Mouse (Mus musculus) ES-Bruce4 (cell line): ENCODE measurements at regions not wholly inside any gene's neighbourhood (a gene's known extent, or its start where the extent isn't known, plus 50 kb on each side); places are given as distances from the start of the nearest gene placed in this dataset.

ENCODE experiments used
- H3K27ac ChIP-seq: 2 replicates; pipeline ENCODE4 v1.5.1; 2012; ENCODE audit warnings: low read length, inconsistent platforms; ENCODE audit not compliant: insufficient read depth
- H3K27me3 ChIP-seq: 2 replicates; pipeline ENCODE4 v1.6.1; 2012; ENCODE audit warnings: mild to moderate bottlenecking, low read length, inconsistent platforms; ENCODE audit not compliant: control insufficient read depth, poor library complexity, insufficient read depth, severe bottlenecking
- H3K36me3 ChIP-seq: 2 replicates; pipeline ENCODE4 v1.6.1; 2012; ENCODE audit warnings: inconsistent platforms, mild to moderate bottlenecking, low read length, moderate library complexity; ENCODE audit not compliant: control insufficient read depth, poor library complexity, insufficient read depth, severe bottlenecking
- H3K4me1 ChIP-seq: one replicate; pipeline ENCODE4 v1.8.1; 2011; ENCODE audit warnings: low read length; ENCODE audit not compliant: control insufficient read depth, insufficient read depth
- H3K4me3 ChIP-seq: 2 replicates; pipeline ENCODE4 v1.5.1; 2011; ENCODE audit warnings: low read depth, mild to moderate bottlenecking, low read length
- H3K9ac ChIP-seq: 2 replicates; pipeline ENCODE4 v1.6.1; 2012; ENCODE audit warnings: low read depth, mild to moderate bottlenecking, inconsistent platforms; ENCODE audit not compliant: poor library complexity, severe bottlenecking
- H3K9me3 ChIP-seq: replicated peaks from 2 replicates; pipeline ENCODE4 v1.6.1; 2012; ENCODE audit warnings: mild to moderate bottlenecking, low read length, inconsistent platforms; ENCODE audit not compliant: control insufficient read depth, poor library complexity, insufficient read depth, severe bottlenecking
- CTCF ChIP-seq: IDR thresholded peaks from one replicate; pipeline ENCODE4 v1.8.1; 2011; ENCODE audit warnings: low read depth, low read length
- EP300 ChIP-seq: IDR thresholded peaks from 2 replicates; pipeline ENCODE4 v1.6.1; 2011; ENCODE audit warnings: low read depth, low read length; ENCODE audit not compliant: insufficient read depth
- POLR2A ChIP-seq: IDR thresholded peaks from one replicate; pipeline ENCODE4 v1.8.1; 2011; ENCODE audit warnings: low read length; ENCODE audit not compliant: insufficient read depth

GRCm38 (mm10) chr3:101519551-101519950 is 84.9 kb downstream of the Atp1a1 start:
- Histone ChIP-seq H3K27me3 (no peaks in the 10 kb centered on the region), H3K36me3 (no peaks in the 10 kb centered on the region), H3K9ac (no peak overlapping the region), H3K9me3 (no peaks in the 10 kb centered on the region), H3K27ac (no peak overlapping the region), H3K4me3 (no peak overlapping the region), H3K4me1 (peaks cover 11% of the 10 kb centered on the region)
- TF ChIP-seq EP300 = no peak
- no peak for TF ChIP-seq POLR2A
- TF ChIP-seq CTCF = no peak

GRCm38 (mm10) chr3:101518810-101519209 is 85.7 kb downstream of the Atp1a1 start:
- Histone ChIP-seq H3K9me3 (no peaks in the 10 kb centered on the region), H3K9ac (no peak overlapping the region), H3K4me1 (peaks cover 11% of the 10 kb centered on the region), H3K27ac (no peak overlapping the region), H3K4me3 (no peak overlapping the region), H3K27me3 (no peaks in the 10 kb centered on the region), H3K36me3 (no peaks in the 10 kb centered on the region)
- TF ChIP-seq POLR2A = no peak
- TF ChIP-seq EP300 = no peak
- no peak for TF ChIP-seq CTCF

DNA sequence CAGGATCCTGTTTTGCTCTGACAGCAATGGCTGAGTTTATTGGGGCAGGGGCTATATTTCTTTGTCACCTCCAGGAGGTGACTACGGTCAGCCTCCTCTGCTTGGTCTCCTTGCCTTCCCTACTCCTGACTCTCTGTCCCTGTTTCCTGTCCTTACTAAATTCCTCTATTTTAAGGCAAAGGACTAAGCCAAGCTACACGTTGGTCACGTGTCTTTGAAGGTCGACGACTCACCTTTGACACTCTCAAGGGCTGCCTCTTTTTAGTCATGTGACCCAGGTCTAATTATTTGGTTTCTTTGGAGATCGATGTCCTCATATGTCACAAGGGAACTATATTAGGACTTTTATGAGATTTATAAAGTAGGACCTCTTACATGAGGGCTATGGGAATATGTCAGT is 86.9 kb downstream of the Atp1a1 start:
- Histone ChIP-seq H3K36me3 (no peaks in the 10 kb centered on the region), H3K4me3 (no peak overlapping the region), H3K9me3 (no peaks in the 10 kb centered on the region), H3K9ac (no peak overlapping the region), H3K27me3 (no peaks in the 10 kb centered on the region), H3K4me1 (peaks cover 11% of the 10 kb centered on the region), H3K27ac (peak overlapping the region; percentile 31; the same call in 1 of the 2 replicates)
- TF ChIP-seq POLR2A (no peak), EP300 (no peak), CTCF (no peak)

DNA sequence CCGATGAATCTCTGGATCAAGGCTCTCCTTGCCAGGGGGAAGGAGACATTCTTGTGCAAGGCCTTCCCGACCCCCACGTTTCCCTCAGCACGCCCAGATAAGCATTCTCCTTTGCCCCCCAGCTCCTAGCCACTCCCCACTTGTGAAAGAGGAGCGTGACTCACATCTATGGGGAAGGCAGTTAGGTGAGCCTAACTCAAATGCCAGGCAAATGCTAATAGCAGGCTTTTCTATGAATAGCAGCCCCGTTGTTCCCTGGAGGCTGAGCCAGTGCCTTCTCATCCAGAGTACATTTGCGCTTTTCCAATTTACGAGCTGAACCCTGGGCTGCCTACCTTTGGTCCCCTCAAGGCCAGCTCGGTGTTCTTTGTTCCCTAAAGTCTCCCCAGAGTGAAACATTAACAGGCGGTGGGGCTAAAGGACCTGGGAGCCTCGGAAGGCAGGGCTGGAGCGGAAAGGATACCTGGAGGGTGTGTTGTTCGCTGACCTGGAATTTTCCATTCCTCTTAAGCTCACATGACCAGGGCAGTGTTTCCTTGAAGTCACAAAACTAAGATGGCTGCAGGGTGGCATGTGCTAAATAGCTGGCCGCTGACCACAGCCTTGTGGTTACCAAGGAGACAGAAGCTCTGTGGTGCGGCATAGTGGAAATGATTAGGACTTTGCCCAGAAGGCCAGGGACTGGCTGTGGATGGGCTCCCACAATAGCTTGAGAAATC is 87.5 kb downstream of the Atp1a1 start:
- H3K9ac ChIP-seq = no peak overlapping the region

GRCm38 (mm10) chr3:101515566-101515965 is 88.9 kb downstream of the Atp1a1 start:
- H3K27me3 ChIP-seq = no peaks in the 10 kb centered on the region
- TF ChIP-seq EP300 (no peak), CTCF (no peak), POLR2A (no peak)
- no peak overlapping the region for H3K27ac ChIP-seq
- no peaks in the 10 kb centered on the region for H3K9me3 ChIP-seq
- H3K36me3 ChIP-seq = no peaks in the 10 kb centered on the region
- no peak overlapping the region for H3K9ac ChIP-seq
- H3K4me3 ChIP-seq = no peak overlapping the region
- H3K4me1 ChIP-seq = peaks cover 11% of the 10 kb centered on the region

More for the DNA sequence above, 87.5 kb downstream of the Atp1a1 start:
- H3K4me3 ChIP-seq = no peak overlapping the region
- no peaks in the 10 kb centered on the region for H3K27me3 ChIP-seq
- TF ChIP-seq CTCF (no peak), EP300 (peak; percentile 86), POLR2A (no peak)
- no peaks in the 10 kb centered on the region for H3K9me3 ChIP-seq
- H3K27ac ChIP-seq = peak overlapping the region; percentile 31; the same call in 1 of the 2 replicates
- peaks cover 11% of the 10 kb centered on the region for H3K4me1 ChIP-seq
- no peaks in the 10 kb centered on the region for H3K36me3 ChIP-seq

GRCm38 (mm10) chr3:101513611-101514311 is 90.7 kb downstream of the Atp1a1 start:
- no peak overlapping the region for H3K4me3 ChIP-seq
- no peaks in the 10 kb centered on the region for H3K9me3 ChIP-seq
- no peak overlapping the region for H3K27ac ChIP-seq
- H3K36me3 ChIP-seq = no peaks in the 10 kb centered on the region
- H3K9ac ChIP-seq = no peak overlapping the region
- TF ChIP-seq EP300 = no peak
- no peak for TF ChIP-seq CTCF
- no peak for TF ChIP-seq POLR2A
- peaks cover 11% of the 10 kb centered on the region for H3K4me1 ChIP-seq
- H3K27me3 ChIP-seq = no peaks in the 10 kb centered on the region
